Mouse (Mus musculus) cortical plate, adult 2 months (tissue): ENCODE results near the gene Zbtb24. TPM values are rescaled to one million over a fixed set of nuclear protein-coding genes. Genes with fewer than 3 reads are reported as not detected.

Experiments
- H3K27ac ChIP-seq: fragments of 200-500 bp; 2 replicates; pipeline ENCODE4 v1.5.1; 2012; ENCODE audit warnings: low read length, control low read depth, inconsistent platforms; ENCODE audit not compliant: insufficient read depth
- H3K4me1 ChIP-seq: fragments of 200-500 bp; 2 replicates; pipeline ENCODE4 v1.6.1; 2011; ENCODE audit warnings: low read length; ENCODE audit not compliant: control insufficient read depth, insufficient read depth
- H3K4me3 ChIP-seq: fragments of 200-500 bp; 2 replicates; pipeline ENCODE4 v1.5.1; 2011; ENCODE audit warnings: mild to moderate bottlenecking, low read length, control low read depth; ENCODE audit not compliant: insufficient read depth
- CTCF ChIP-seq: fragments of 200-500 bp; IDR thresholded peaks from 2 replicates; pipeline ENCODE4 v1.5.1; 2011; ENCODE audit warnings: mild to moderate bottlenecking, control low read depth, low read length; ENCODE audit not compliant: insufficient read depth; ENCODE audit errors: extremely low read depth
- POLR2A ChIP-seq: fragments of 200-500 bp; IDR thresholded peaks from 2 replicates; pipeline ENCODE4 v1.6.1; 2011; ENCODE audit warnings: mild to moderate bottlenecking, low read length, control low read depth; ENCODE audit not compliant: insufficient read depth; ENCODE audit errors: extremely low read depth
- polyA plus RNA-seq: library from polyadenylated mRNA; depleted of rRNA; stranded (reverse); fragments of >200 nt; gene quantifications from 2 replicates; pipeline ENCODE4 v1.2.3, GENCODE M21; 2012

The Zbtb24 gene
- polyA plus RNA-seq, 1 experiment = 14.2 TPM

- Histone ChIP-seq H3K4me1 (no peaks in the 10 kb centered on the region), H3K4me3 (no peak overlapping the region), H3K27ac (no peak overlapping the region)
- no peak for TF ChIP-seq POLR2A
- no peak for TF ChIP-seq CTCF
Observed at GRCm38 (mm10) chr10:41426368-41426767, 23.8 kb upstream of the Zbtb24 start.

DNA sequence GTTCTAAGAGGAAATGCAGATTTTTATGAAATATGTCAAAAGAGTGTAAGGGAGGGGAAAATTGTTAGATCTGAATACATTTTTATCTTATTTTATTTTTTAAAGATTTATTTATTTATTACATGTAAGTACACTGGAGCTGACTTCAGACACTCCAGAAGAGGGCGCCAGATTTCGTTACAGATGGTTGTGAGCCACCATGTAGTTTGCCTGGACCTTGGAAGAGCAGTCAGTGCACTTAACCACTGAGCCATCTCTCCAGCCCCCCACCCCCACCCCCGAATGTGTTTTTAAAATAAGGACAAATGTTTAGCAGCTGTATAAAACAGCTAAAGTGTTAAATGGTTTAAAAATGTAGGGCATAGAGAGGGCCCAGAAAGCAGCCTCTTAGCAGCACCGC, 15.6 kb upstream of the Zbtb24 start:
- no peaks in the 10 kb centered on the region for H3K4me1 ChIP-seq
- TF ChIP-seq CTCF = peak; percentile 38; the same call in 1 of the 2 replicates
- no peak for TF ChIP-seq POLR2A
- no peak overlapping the region for H3K4me3 ChIP-seq
- H3K27ac ChIP-seq = no peak overlapping the region

GRCm38 (mm10) chr10:41435141-41435540, 15.0 kb upstream of the Zbtb24 start:
- H3K4me1 ChIP-seq = no peaks in the 10 kb centered on the region
- H3K27ac ChIP-seq = no peak overlapping the region
- no peak overlapping the region for H3K4me3 ChIP-seq
- no peak for TF ChIP-seq POLR2A

GRCm38 (mm10) chr10:41448216-41448615, 2.0 kb upstream of the Zbtb24 start:
- H3K4me3 ChIP-seq = no peak overlapping the region
- no peak for TF ChIP-seq CTCF
- TF ChIP-seq POLR2A = no peak

DNA sequence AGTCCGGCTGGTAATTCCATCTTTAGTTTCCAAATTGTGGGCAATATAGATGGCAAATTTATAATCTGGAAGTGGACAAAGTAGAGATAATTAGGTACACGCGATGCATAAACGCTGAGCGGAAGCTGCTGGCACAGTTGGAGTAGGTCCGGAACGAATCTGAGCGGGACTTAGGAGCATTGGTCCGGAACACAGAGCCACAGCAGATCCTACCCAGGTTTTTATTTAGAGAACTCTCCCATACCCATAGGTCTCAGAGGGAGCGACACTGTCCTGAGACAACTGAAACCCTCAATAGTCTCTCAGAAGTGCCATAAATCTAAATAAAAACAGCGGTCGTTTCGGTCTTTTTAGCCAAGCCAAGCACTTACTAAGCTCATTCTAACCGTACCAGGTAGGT, 499 bp upstream of the Zbtb24 start:
- peak overlapping the region; percentile 70 for H3K27ac ChIP-seq
- H3K4me1 ChIP-seq = peaks cover 3% of the 10 kb centered on the region; the same call in 1 of the 2 replicates
- TF ChIP-seq CTCF = no peak
- no peak for TF ChIP-seq POLR2A
- H3K4me3 ChIP-seq = peak overlapping the region; percentile 71

More at GRCm38 (mm10) chr10:41448216-41448615, 2.0 kb upstream of the Zbtb24 start:
- Histone ChIP-seq H3K27ac (no peak overlapping the region), H3K4me1 (peaks cover 3% of the 10 kb centered on the region; the same call in 1 of the 2 replicates)

GRCm38 (mm10) chr10:41450780-41451522, 768 bp downstream of the Zbtb24 start:
- Histone ChIP-seq H3K4me1 (peaks cover 3% of the 10 kb centered on the region; the same call in 1 of the 2 replicates), H3K4me3 (peak overlapping the region; percentile 71), H3K27ac (no peak overlapping the region)
- TF ChIP-seq CTCF = no peak
- no peak for TF ChIP-seq POLR2A

GRCm38 (mm10) chr10:41451656-41452055, 1.5 kb downstream of the Zbtb24 start:
- Histone ChIP-seq H3K4me1 (peaks cover 3% of the 10 kb centered on the region; the same call in 1 of the 2 replicates), H3K4me3 (no peak overlapping the region), H3K27ac (no peak overlapping the region)
- TF ChIP-seq POLR2A = no peak
- TF ChIP-seq CTCF = no peak

GRCm38 (mm10) chr10:41452791-41453190, 2.6 kb downstream of the Zbtb24 start:
- no peak overlapping the region for H3K27ac ChIP-seq
- no peak overlapping the region for H3K4me3 ChIP-seq
- peaks cover 3% of the 10 kb centered on the region; the same call in 1 of the 2 replicates for H3K4me1 ChIP-seq
- TF ChIP-seq CTCF (no peak), POLR2A (no peak)

- no peak for TF ChIP-seq CTCF
- TF ChIP-seq POLR2A = no peak
- H3K4me1 ChIP-seq = no peaks in the 10 kb centered on the region
- H3K27ac ChIP-seq = no peak overlapping the region
- H3K4me3 ChIP-seq = no peak overlapping the region
Observed at GRCm38 (mm10) chr10:41459990-41460389, 9.8 kb downstream of the Zbtb24 start.

DNA sequence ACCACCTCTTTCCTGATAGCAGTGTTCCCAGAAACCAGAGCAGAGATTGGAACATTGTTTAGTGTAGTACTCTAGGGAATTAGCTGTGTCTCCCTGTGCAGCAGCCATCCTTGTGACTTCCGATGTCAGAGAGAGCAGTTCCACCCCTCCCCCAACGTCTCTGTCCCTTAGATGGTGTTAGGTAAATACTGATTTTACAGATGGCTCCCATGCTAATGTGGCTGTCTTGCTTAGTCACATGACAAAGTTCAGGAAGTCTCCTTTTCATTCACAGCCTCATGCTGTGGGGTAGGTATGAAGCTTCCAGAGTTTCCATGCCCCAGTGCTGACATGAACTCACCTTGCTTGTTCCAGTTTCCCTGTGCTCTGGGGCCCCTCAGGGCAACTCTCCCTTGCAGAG, 10.3 kb downstream of the Zbtb24 start:
- TF ChIP-seq CTCF (no peak), POLR2A (no peak)
- Histone ChIP-seq H3K4me3 (no peak overlapping the region), H3K27ac (no peak overlapping the region), H3K4me1 (no peaks in the 10 kb centered on the region)
